Mouse (Mus musculus) left cerebral cortex, adult 2 months (tissue): Measurements from ENCODE around the gene Serpinb6c. TPM values are rescaled to one million over a fixed set of nuclear protein-coding genes. Genes with fewer than 3 reads are reported as not detected.
"Not testable (repeated sequence)": the region's sequence is repeated elsewhere in the genome, so short reads cannot be mapped to it uniquely, and the experiment has no call there.

ENCODE experiments used
- DNase-seq, 2 experiments: peaks; one replicate each; pipeline ENCODE4 v3.0.0; 2021 to 2022; ENCODE audit warnings: low spot score in 2 of 2, mixed read lengths in 1 of 2; ENCODE audit errors: extremely low spot score in 1 of 2
- H3K27ac ChIP-seq: fragments of 200-600 bp; 2 replicates; pipeline ENCODE4 v1.8.1; 2022
- H3K4me3 ChIP-seq: fragments of 200-600 bp; 2 replicates; pipeline ENCODE4 v1.8.1; 2022
- CTCF ChIP-seq: fragments of 200-600 bp; IDR thresholded peaks from 2 replicates; pipeline ENCODE4 v1.8.1; 2022; ENCODE audit warnings: antibody characterized with exemption, mild to moderate bottlenecking, moderate library complexity
- intact Hi-C: fragments of 180-260 bp; cut with DNase I; formaldehyde crosslinking; loops from one replicate; pipeline ENCODE4 v1.15.1; 2025
- long read RNA-seq, 2 experiments: library from polyadenylated mRNA; stranded (forward); transcript quantifications; one replicate each; pipeline ENCODE4 v2.0.0; 2021; ENCODE audit warnings: borderline mapping rate in 2 of 2
- total RNA-seq, 2 experiments: library from RNA; stranded (reverse); gene quantifications; 2 replicates each; pipeline ENCODE4 v1.2.3; 2021

Serpinb6c gene
- total RNA-seq, result under 1 TPM; 0.37 to 0.70 TPM
- long read RNA-seq, experiment 1, result 0 reads
- long read RNA-seq, experiment 2, result 0 reads

- intact Hi-C loops, result no loop called here
- no peak within 1 kb of the TSS for H3K27ac ChIP-seq
- TF ChIP-seq CTCF, result no peak
Observed at GRCm38 (mm10) chr13:33905176-33905954, at the start of gene Serpinb6c. Serpinb6c (minus strand) TSS chr13:33905708.

DNA sequence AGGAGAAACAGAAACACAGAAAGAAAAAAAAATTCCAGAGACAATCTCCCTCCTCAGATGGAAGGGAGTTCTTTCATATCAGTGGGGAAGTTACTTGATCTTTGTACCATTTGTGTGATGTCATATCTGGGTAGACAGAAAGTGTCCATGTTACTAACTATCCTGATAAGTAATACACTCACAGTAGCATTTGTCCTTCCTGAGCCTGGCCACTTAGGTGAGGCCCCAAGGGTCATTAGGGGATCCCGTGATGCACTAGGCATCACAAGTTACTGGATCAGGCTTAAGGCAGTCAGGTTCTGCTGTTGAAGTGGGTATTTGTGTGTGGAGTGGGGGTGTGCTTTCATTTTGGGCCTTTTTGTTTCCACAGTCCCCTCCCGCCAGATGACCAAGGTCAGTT lies 47.4 kb upstream of the Serpinb6c start:
- DNase-seq, result no peak
- no peak overlapping the region for H3K4me3 ChIP-seq
- no peak for TF ChIP-seq CTCF
- H3K27ac ChIP-seq, result no peak overlapping the region
- intact Hi-C loops, result no loop called here

More at GRCm38 (mm10) chr13:33905176-33905954, at the start of gene Serpinb6c:
- H3K4me3 ChIP-seq, result no peak within 1 kb of the TSS
- no peak for DNase-seq

DNA sequence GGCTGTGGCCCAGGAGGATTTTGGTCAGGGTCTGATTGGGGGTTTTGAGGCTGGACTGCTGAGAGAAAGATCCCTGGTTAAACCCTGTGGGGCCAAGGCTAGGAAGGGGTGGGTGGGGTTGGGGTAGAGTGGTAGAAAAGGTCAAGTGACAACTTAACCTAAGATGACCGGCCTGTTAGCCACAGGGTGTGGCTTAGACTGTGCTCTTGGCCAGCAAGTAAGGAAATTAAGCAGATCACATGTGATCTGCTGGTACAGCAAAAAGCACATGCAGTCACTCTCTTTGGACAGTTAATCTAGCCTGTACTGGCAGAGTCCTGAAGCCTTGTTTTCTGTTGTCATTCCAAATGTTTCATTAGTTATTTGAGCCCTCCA lies 46.6 kb upstream of the Serpinb6c start:
- no peak overlapping the region for H3K4me3 ChIP-seq
- no peak overlapping the region for H3K27ac ChIP-seq
- intact Hi-C loops, result no loop called here
- no peak for TF ChIP-seq CTCF
- DNase-seq, result no peak

DNA sequence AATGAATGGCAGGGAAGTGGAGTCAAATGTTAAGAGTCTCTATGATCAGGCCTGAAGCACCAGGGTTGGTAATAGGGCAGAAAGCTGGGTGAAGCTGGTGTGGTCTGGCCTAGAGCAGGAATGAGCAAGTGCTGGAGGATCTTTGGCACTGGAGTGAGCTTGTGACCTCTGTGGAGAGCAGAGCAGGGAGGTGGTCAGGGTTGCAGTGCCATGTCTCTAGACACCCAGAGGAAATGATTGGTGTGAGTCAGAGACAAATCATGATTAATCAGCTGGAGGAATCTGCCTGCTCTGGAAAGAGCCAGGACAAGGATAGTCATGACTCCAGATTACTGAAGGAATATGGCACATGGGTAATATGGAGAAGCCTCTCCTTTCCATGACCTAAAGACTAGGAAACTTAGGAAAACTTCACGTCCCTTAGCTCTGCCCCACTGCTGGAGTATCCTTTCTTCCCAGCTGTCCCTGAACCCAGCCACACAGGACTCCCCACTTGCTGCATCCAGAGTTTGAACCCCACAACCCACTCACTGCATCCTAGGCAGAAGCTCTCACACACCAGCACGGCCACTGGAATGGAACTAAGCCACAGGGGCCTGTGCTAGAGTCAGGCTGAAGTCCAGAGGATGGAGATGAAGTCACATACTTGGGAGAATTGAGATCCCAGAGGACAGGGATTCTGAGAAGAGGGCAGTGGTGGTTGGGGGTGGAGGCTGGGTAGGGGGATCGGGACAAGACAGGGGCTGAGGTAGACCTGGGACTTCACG lies 46.0 kb upstream of the Serpinb6c start:
- H3K27ac ChIP-seq, result no peak overlapping the region
- H3K4me3 ChIP-seq, result no peak overlapping the region
- no peak for DNase-seq
- intact Hi-C loops, result no loop called here
- TF ChIP-seq CTCF, result no peak

DNA sequence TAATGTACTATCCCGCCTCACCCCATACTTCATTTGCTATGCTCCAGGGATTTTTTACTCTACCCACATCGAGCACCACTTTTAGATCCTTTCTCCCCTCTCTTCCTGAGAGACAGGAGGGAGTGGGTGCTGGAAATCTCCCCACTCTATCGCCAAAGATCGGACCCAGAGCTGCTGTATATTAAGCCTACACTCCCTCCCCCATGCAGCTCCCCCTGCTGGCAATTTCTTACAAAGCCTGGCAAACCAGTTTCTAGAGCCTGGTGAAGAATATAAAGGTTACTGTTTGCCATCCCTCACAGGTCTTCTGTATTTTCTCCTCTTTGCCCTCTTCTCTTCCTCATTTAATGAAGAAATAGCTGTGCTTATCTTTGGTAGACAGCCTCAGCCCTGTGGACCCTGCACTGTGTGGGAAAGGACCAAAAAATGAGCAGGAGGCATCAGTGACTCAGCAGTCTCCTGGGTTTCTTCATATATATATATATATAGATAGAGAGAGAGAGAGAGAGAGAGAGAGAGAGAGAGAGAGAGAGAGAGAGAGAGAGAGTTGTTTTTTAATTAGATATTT lies 36.8 kb upstream of the Serpinb6c start:
- DNase-seq, result peak in 1 of 2 experiments; percentile 15
- H3K27ac ChIP-seq, result peak overlapping the region; percentile 36; the same call in 1 of the 2 replicates
- peak; percentile 64 for TF ChIP-seq CTCF
- H3K4me3 ChIP-seq, result no peak overlapping the region
- intact Hi-C loops, result no loop called here

DNA sequence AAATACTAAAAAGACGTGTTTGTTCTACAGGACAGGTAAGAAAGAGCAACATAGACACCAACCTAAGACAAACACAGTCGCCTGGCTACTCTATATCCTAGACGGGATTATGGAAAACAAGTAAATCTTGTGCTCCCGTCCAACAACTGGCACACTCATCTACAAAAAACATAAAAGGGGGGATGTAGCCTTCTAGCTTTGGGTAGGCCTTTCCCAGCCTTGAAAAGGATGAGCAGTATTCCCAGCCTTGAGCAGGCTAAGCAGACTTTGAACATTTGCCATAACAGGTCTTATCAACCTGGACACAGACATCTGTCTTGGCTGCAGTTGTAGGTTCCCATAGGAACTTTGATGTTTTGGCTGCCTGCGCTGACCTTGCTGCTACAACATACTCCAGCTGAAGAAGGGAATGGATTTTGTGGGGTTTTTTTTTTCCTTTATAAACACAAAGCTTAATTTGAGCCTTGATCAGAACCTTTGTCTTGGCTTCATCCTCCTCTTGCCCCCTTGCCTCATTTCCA lies 35.8 kb upstream of the Serpinb6c start:
- DNase-seq, result no peak
- no peak for TF ChIP-seq CTCF
- Histone ChIP-seq H3K4me3 (no peak overlapping the region), H3K27ac (peak overlapping the region; percentile 36; the same call in 1 of the 2 replicates)
- intact Hi-C loops, result no loop called here

GRCm38 (mm10) chr13:33937587-33937986 lies 32.1 kb upstream of the Serpinb6c start:
- H3K27ac ChIP-seq, intact Hi-C loops, H3K4me3 ChIP-seq, DNase-seq: not testable (repeated sequence)

DNA sequence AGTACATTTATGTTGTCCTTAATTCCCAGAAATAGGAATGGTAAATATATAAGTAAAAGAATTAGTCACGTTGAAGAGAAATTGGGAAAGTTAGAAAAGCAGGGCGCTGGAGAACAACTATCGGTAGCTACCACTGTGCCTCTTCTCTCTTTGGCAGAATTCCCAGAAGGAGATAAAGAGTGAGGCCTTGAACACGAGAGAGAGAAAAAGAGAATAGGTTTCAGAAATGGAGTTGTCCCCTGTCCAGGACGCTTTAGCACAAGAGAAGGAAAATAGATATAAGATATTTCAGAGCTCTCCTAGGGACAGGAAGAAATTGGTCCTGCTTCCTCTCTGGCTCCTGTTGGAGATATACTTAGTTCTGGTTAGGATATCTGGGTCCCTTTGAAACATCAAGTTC lies 31.6 kb upstream of the Serpinb6c start:
- Histone ChIP-seq H3K27ac (no peak overlapping the region), H3K4me3 (no peak overlapping the region)
- no peak for TF ChIP-seq CTCF
- no peak for DNase-seq
- intact Hi-C loops, result no loop called here

DNA sequence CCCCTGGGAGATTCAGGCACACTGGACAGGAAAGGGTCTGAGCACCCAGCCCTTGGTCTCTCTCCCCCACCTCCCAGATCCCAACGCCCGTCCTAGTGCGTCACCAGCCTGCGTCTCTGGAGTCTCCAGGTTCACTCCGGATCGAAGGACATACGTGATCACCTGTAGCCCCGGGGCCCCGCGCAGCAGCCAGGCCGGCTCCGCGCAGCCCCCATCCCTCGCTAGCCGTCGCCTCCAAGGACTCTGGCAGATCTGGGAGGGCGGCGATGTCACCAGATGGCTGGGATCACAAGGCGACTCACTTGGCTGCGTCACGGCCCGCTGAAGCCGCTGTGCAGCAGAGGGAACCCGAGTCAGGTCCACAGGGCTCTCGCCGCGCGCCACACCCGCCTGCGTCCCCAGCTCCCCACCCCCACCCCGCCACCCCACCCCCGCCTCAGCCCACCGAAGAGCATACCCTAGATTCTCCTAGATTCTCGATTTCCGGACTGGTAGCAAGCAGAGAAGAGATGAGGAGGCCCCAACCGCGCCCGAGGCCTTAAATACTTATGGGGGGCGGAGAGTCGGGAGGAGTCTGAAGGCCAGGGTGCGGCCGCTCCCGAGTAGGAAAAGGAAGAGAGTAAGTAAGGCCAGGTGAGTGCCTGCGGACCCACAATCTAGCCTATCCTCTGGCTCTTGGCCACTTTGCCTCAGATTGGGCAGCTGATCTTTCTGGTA lies 30.1 kb upstream of the Serpinb6c start:
- peak overlapping the region; percentile 89 for H3K27ac ChIP-seq
- DNase-seq, result peak; percentile 53 to 60
- H3K4me3 ChIP-seq, result peak overlapping the region; percentile 89
- no peak for TF ChIP-seq CTCF
- intact Hi-C loops, result no loop called here

GRCm38 (mm10) chr13:33934743-33935142 lies 29.2 kb upstream of the Serpinb6c start:
- peak overlapping the region; percentile 89 for H3K4me3 ChIP-seq
- DNase-seq, result no peak
- no peak for TF ChIP-seq CTCF
- intact Hi-C loops, result no loop called here
- H3K27ac ChIP-seq, result no peak overlapping the region

DNA sequence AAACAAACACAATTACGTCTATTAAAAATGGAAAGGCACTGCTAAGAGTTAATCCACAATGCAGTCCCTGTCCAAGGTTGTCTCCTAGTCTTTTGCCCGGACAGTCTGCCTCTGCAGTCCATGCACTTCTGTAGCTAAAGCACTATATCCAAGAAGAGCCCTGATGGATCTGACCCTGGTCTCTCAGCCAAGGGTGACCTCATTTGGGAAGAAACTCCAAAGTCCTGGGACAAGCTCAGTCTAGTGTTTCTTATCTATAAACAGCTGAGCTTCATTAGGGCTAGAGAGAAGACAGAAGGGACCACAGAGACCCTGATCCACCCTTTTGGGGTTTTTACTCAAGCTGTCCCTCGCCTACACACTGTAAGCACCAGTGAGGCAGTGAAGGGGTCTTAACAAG lies 25.4 kb upstream of the Serpinb6c start:
- intact Hi-C loops, result no loop called here
- H3K27ac ChIP-seq, result no peak overlapping the region
- DNase-seq, result no peak
- H3K4me3 ChIP-seq, result no peak overlapping the region
- TF ChIP-seq CTCF, result no peak

DNA sequence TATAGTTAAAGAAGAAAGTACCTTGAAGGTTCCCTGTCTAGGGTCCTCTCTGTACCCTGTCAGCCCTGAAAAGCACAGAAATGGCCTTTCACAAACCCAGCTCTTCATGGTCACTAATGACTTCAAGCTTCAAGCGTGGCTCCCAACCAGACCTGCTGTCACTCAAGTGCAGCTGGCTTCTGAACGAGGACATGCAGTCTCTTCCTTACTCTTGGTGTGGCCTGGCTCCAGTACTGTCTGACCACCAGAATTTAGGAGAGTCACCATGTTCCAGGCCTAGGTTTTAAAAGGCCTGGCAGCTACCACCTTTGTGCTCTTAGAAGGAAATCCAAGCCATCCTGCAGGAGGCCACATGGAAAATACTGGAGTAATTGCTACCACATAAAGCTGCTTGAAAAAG lies 24.8 kb upstream of the Serpinb6c start:
- no peak overlapping the region for H3K27ac ChIP-seq
- intact Hi-C loops, result no loop called here
- no peak overlapping the region for H3K4me3 ChIP-seq
- DNase-seq, result no peak
- TF ChIP-seq CTCF, result no peak
